Mouse (Mus musculus): ENCODE measurements around the gene Rsph9.

DNA sequence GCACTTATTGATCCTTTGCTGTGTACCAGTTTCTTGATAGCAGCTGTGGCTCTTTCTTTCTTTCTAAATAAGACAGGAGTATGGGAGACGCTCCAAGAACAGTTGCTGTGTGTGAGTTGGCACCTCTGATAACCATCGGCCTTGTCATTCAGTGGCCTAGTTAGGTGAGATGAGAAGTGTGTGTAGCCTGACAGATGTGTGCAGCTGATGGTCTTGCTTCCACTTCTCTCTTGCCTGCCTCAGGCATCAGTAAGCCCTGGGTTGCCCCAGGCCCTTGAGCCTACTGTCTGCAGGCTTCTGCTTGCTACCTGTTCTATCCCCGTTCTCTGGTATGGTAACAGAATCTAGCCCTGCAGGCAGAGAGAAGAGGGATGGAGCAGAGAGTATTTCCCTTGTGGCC lies 27.1 kb downstream of the Rsph9 start:
- TF ChIP-seq TAL1 (IDR thresholded peaks at IDR 0.05; ENCODE audit: low read length), result no peak
- no peak for TF ChIP-seq GATA1 (IDR thresholded peaks at IDR 0.05; ENCODE audit: low read length)
